Mouse (Mus musculus): ENCODE results near the gene Spata16.
"Not testable (repeated sequence)": the region's sequence is repeated elsewhere in the genome, so short reads cannot be mapped to it uniquely, and the experiment has no call there.

The Spata16 gene

DNA sequence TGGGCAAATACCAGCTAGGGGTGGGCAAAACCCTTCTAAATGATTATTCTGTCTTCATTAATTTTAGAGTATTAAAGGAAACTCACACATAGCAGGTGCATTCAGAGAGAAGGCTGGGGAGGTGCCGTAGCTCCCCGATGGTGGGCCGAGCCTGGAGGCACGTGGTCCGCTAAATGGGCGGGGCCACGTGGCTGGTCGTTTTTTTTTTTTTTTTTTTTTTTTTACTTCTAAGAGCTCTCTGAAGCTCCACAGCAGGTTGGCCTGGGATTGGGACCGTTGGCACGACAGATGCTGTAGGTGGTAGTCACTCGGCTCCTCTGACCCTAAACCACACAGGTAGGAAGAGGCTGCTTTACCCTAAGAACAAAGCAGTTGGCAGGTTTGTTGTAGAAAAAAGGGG lies at the start of gene Spata16:
TSS of gene Spata16 (plus strand) at position 219 of the 400 bp plus-strand sequence.
- DNase-seq, result no peak

- no peak for DNase-seq
Measured at GRCm38 (mm10) chr3:26604861-26605260, 32.6 kb upstream of the Spata16 start.

- DNase-seq, result no peak
Measured at GRCm38 (mm10) chr3:26608531-26608930, 28.9 kb upstream of the Spata16 start.

DNA sequence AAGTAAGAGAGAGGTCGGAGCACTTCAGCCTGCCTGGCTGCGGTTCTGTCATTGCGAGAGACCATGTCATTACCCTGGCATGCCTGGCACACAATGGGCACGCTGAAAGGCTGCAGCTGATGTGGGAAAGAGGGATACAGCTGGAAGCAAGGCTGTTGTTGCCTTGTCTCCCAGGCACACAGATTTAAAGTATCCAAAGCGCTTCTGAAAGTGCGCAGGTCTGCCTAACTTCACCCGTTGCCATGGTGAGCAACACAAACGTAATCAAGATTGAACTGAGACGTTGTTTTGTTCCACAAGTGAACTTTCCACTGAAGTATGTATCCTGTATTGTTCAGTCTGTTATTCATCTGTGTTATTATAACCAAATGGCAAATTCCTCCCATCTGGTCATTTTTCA lies 1.8 kb downstream of the Spata16 start:
- peak; percentile 34 for DNase-seq

DNA sequence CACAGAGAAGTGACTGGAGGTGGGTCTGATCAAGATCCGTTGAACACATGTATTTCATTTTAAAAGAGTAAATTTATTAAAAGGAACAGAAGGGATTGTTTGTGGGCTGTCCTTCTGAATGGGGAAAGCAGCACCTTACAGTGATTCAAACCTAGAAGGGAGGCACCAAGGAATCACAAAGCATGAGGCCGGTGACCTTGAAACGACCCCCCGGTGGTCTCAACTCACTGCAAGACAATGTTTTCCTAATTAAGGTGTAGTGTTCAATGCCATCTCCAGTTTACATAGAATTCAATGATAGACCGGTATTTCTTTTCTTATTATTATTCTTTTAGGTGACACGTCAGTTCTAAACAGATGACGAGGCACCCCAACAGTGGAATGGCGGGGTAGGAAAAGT lies 2.4 kb downstream of the Spata16 start:
- peak; percentile 6 for DNase-seq

- peak; percentile 63 for DNase-seq
Measured at GRCm38 (mm10) chr3:26640321-26641075, 3.1 kb downstream of the Spata16 start.

DNA sequence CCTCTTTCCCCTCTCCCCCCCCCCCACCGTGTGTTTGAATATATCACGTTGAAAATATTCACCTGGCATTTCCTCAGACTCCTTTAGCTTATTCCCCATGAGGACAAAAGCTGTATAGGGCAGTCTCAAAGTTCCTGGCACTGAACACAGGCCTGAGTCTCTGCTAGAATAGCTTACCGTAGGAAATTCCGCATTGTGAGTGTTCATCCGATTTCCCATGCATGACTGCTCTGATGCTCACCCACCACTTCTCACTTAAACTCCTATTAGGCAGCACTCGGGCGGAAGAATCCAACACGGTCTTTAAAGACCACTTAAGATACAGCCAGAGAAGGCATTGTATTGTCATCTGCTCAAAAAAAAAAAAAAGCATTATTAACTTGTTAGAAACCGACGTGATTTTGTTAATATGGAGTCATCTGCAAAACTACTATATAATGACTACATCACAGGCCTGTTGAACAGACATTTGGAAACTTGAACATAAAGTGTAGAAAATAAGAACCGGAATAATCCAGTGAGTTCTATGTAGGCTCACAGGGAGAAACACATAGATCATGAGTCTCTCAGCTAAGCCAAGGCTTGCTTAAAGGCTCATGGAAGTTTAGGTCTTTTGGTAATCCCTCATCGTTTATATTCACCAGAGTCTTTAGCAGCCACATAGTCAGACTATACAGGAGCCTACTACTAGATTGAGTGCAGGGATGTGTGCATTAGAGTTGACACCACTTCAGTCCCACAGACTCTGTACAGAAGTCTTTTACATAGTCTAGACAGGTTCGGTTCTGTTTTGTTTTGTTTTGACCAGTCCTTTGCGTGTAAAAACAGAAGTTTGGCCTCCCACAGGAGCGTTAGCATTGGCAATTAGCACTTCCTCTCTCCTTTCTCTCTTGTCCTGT lies 4.2 kb downstream of the Spata16 start:
- DNase-seq, result peak; percentile 98

- no peak for DNase-seq
Measured at GRCm38 (mm10) chr3:26644136-26644535, 6.7 kb downstream of the Spata16 start.

DNA sequence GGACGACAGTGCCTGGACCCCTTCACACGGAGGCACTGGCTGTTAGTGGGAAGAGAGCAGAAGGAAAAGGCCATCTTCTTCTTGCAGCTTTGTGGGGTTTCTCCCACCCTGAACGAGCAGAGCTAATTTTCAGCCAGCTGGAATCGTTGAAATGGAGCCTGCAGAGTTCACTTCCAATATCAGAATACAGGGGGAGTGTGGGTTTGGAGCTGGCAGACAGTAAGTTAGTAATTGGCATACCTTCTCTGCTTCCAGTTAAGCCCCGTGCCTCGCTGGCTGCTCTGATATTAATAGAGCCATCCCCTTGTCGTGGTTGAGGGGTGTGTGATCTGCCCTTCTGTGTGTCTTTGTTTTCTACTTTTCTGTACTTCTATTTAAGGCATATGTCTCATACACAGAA lies 9.4 kb downstream of the Spata16 start:
- no peak for DNase-seq

- DNase-seq, result no peak
Measured at GRCm38 (mm10) chr3:26685832-26686231, 48.4 kb downstream of the Spata16 start.

GRCm38 (mm10) chr3:26709492-26709891 lies 72.1 kb downstream of the Spata16 start:
- DNase-seq, result not testable (repeated sequence)

DNA sequence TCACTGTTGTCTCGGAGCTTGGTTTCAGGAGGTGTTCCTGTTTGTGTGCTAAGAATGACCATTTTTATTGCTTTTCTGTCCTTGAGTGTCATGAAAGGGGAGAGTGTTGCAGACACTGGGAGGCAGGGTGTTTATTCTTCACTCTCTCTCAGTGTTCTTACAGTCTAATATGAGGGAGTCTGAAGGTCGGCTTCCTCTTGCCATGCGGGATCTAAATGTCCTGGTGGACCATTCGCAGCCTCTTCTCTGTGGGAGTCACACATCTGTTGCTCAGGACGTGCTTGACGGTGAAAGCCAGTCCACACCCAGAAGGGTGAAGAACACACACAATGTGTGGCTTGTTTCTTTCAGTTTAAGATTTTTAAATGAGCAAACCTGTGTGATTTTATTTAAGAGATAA lies 90.1 kb downstream of the Spata16 start:
- DNase-seq, result no peak

- no peak for DNase-seq
Measured at GRCm38 (mm10) chr3:26750492-26750891, 113.1 kb downstream of the Spata16 start.

GRCm38 (mm10) chr3:26752441-26752840 lies 115.0 kb downstream of the Spata16 start:
- no peak for DNase-seq

GRCm38 (mm10) chr3:26793334-26794101 lies 156.1 kb downstream of the Spata16 start:
- peak; percentile 23 for DNase-seq

- DNase-seq, result no peak
Measured at GRCm38 (mm10) chr3:26795851-26796538, 158.6 kb downstream of the Spata16 start.

DNA sequence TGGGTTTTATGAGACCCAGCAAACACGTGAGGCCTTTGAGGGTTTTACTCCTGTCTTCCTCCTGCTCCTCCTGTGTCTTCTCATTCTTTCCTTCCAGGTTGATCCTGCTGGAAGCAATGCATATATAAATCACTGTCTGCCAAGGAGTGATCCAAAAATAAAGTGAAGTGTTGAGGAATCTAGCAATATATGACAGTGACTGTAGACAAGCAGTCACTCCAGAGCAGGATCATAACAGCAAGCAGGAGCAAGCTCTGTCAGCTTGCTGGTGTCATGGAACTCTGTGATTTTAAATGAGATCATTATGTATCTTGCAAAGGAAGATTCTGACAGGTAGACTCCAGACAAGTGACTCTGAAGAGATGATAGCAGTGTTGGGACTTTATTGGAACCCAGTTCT lies 159.5 kb downstream of the Spata16 start:
- DNase-seq, result no peak

- no peak for DNase-seq
Measured at GRCm38 (mm10) chr3:26814307-26814706, 176.9 kb downstream of the Spata16 start.

GRCm38 (mm10) chr3:26815764-26816163 lies 178.3 kb downstream of the Spata16 start:
- no peak for DNase-seq

GRCm38 (mm10) chr3:26819398-26819797 lies 182.0 kb downstream of the Spata16 start:
- DNase-seq, result no peak

DNA sequence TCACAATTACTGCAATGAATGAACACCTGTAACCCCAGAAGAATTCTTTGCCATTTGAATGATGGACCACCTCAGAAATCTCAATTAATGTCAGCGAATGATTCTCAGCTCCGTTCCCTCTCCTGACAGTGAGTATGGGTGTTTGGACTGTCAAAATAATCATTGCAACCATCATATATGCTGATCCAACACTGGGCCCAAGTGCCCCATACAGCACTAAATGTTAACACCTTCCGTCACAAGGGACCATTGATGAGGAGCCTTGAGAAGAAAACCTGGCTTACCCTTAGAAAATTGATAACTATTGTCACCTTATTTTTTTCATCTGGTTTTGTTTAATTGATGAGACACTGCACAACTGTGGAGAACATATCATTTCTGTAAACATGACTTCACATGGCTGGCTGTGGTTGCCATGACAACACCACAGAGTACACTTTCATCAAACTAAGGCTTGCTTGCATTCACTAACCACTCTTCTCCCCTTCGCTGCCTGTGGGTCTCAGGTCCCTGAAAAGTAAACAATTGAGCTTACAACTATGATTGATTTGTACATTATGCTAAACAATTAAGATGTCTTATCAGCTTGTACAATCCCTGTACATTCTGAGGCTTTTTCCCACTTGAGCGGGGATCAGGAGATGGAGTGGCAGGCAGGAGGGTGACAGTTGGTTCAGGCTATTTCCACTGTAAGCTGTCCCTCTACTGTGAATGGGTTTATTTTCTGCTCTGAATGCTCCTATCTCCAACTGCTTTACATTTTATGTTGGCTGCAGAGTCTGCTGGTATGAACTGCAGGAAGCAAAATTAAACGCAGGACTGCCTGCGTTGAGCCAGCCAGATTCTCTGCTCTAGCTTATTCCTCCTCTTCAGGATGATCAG lies 189.8 kb downstream of the Spata16 start:
- DNase-seq, result peak; percentile 29
